Mouse (Mus musculus) C2C12 (cell line): ENCODE measurements around the gene Bcar3.

Source experiments
- CTCF ChIP-seq: IDR thresholded peaks from one replicate; pipeline ENCODE4 v1.5.1; 2011; ENCODE audit not compliant: control insufficient read depth, insufficient read depth, insufficient read length
- MYOG ChIP-seq: IDR thresholded peaks from one replicate; pipeline ENCODE4 v1.6.1; 2011; ENCODE audit not compliant: control insufficient read depth, insufficient read length; ENCODE audit errors: extremely low read depth
- USF1 ChIP-seq: IDR thresholded peaks from one replicate; pipeline ENCODE4 v1.6.1; 2011; ENCODE audit warnings: low read depth, mild to moderate bottlenecking, control low read depth, moderate library complexity

GRCm38 (mm10) chr3:122330484-122330883 is 36.5 kb downstream of the Bcar3 start:
- TF ChIP-seq CTCF = no peak
- no peak for TF ChIP-seq MYOG
- TF ChIP-seq USF1 = no peak
